Mouse (Mus musculus) gastrocnemius, postnatal 4 days (tissue): ENCODE results near the gene Vasp. TPM values are rescaled to one million over a fixed set of nuclear protein-coding genes. Genes with fewer than 3 reads are reported as not detected.

ENCODE experiments used
- DNase-seq, 2 experiments: peaks; one replicate each; pipeline ENCODE4 v3.0.0; 2021 to 2022; ENCODE audit warnings: low spot score in 2 of 2, mixed read lengths in 2 of 2
- total RNA-seq, 2 experiments: library from RNA; stranded (reverse); gene quantifications; 2 replicates each; pipeline ENCODE4 v1.2.3; 2021

Vasp gene
- total RNA-seq, 2 experiments from 2014 or later: 65.3 to 71.9 TPM

- DNase-seq: no peak
Observed at GRCm38 (mm10) chr7:19276253-19276652, 4.6 kb upstream of the Vasp start.

DNA sequence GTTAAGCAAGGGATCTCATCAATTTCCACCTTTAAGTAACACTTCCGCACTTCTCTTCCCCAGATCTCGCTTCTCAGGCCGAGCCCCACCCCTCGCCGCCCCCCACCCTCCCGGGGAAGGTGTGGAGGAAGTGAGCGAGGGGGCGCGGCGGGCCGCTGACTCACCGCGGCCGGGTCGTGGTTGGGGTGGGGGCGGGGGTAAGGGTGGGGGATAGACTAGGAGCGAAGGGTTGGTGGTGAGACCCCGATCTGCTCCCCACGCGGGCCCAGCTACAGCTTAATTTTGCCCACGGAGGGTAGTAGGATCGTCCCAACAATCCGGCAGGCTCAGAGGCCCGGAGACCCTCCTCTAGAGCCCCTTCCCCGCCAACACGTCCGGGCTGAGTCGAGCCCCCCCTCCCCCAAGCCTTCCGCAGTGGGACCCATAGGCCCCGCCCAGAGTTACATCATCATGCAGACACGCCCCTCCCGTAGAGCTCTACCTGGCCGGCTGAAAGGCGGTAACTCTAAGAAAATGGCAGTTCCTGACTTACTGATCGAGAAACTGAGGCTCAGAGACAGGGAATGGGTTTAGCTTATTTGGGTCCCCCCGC lies 652 bp upstream of the Vasp start:
- no peak for DNase-seq

DNA sequence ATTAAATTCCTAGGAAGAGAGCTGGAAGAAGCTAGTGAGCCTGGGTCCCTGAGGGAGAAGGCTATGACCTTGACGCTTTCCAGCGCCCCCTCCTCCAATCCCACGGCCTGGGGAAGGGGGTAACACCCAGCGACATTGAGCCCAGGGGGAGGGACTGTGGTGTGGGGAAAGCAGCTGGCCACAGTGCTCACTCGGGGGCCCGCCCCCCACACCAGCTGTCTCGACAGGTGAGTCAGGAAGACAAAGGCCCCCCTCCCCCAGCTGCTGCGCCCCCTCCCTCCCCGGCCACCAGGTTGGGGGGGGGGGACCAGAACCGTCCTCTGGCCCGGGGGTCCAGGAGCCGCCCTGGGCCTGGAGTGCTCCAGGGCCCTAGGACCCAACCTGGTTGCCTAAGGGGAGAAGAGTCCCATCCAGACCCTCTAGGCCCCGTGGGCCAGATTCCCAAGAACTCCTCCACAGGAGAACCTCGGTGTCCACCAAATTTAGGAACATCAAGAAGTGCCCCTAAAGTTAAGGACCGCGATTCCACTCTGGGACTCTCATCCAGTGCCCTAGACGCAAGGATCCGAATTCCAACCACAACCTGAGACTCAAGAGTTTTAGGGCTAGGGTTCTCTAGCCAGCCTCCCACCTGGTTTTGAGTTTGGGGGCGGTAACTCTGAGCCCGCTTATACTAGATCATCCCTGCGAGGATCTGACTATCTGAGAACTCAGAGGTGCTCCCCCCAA lies 944 bp downstream of the Vasp start:
- DNase-seq: no peak

DNA sequence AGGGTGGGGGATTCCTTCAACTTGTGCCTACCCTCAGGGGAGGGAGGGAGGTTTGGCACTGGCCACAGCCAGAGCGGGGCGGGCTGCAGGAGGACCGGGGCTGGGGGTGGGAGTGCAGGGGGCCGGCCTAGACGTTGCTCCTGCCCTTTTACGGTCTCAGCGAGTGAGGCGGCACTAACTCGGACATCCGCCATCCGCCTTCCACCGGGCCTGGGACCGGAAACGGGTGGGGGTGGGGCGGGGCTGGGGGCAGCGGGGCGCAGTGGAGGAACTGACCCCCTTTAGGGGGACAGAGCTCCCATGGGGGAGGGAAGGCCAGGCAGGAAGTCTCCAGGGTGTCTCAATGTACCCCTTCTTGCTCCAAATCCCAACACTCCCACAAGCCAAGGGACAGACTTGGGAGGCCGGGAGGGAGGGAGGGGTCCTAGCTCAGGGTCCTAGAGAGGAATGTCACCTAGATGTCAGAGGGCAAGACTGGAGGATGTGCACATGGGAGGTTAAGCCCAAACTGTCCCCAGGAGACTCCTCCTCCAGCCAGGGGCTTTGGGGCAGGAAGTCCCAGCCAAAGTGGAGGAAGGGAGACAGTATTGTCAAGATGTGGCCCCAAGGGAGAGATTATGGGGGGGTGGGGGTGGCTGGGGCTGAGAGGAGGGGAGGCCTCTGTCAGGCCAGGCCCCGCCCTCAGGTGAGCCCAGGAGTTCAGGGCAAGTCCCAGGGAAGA lies 1.7 kb downstream of the Vasp start:
- DNase-seq: peak in 1 of 2 experiments; percentile 62

- no peak for DNase-seq
Observed at GRCm38 (mm10) chr7:19268993-19269681, 2.5 kb downstream of the Vasp start.

- no peak for DNase-seq
Observed at GRCm38 (mm10) chr7:19267051-19267450, 4.6 kb downstream of the Vasp start.

DNA sequence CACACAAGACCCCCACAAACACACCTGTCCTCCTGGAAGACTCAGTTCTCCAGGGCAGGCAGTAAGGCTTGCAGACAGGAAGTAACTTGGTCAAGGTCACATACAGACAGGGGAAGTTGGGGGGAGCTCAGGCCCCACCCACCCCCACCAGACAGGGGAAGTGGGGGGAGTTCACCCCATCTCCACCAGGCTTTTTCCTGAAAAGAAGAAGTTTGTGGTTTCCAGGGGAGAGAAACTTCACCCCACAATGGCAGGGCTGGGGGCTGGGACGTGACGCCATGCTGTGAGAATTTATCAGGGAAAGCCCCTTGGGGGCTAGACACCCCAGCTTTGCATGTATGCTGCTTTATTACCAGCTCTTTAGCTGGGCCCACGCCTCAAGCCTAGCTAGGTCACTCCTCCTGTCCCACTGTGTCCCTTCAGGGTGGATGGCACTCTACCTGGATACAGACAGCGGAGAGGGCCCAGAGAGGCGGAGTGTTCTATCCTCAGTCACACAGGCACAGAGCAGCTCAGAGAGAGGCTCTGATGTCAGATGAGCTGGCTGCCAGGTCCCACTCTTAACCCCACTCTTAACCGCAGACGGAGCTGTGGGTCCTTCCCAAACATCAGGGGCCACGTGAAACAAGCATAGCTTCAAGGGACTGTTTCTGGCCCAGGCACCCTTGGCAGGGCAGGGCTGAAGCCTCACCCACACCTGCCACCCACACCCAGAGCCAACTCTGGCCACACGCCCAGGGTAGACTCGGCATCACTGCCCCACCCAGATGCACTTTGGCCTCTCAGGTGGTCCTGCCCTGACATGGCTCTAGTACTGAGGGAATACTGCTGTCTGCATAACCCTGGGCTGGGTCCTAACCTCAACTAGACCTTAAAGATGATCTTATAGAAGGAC lies 5.4 kb downstream of the Vasp start:
- no peak for DNase-seq

GRCm38 (mm10) chr7:19265147-19265546 lies 6.5 kb downstream of the Vasp start:
- DNase-seq: no peak

DNA sequence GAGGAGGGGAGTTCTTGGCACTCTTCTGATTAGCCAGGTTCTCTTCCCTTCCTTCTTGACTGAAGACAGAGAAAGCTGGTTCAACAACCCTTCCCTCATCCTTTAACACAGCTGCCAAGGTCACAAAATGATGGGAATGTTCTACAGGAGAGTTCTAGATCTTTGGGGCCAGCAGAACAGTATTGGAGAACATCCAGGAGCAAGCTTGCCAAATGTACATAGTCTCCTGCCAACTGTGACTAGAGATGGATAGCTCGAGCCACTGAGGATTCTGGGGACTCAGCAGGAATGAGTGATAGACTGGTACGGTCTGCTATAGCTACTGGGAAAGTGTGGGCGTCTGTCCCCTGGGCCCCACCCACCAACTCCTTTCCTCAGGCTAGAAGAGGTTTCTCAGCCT lies 13.3 kb downstream of the Vasp start:
- DNase-seq: no peak

- DNase-seq: peak in 1 of 2 experiments; percentile 59
Observed at GRCm38 (mm10) chr7:19257390-19258022, 14.1 kb downstream of the Vasp start.

- DNase-seq: no peak
Observed at GRCm38 (mm10) chr7:19256567-19256966, 15.1 kb downstream of the Vasp start.

- no peak for DNase-seq
Observed at GRCm38 (mm10) chr7:19255395-19255794, 16.2 kb downstream of the Vasp start.

DNA sequence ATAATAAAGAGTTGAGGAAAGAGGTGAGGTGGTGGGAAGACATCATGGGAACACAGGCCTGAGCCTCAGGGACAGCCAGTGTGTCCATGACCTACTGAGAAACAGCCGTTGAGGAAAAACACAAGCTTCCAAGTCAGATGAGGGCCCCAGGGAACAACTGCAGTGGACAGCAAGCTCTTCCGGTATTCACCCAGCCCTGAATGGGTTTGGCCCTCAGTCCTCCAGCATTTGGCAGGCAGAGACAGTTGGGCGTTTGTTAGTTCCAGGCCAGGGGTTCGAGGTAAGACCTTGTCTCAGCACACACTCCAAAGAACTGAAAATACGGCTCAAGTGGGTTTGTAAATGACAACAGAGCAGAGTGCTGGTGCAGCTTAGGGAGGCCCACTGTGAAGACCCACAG lies 18.2 kb downstream of the Vasp start:
- no peak for DNase-seq

- DNase-seq: no peak
Observed at GRCm38 (mm10) chr7:19252078-19252477, 19.5 kb downstream of the Vasp start.

DNA sequence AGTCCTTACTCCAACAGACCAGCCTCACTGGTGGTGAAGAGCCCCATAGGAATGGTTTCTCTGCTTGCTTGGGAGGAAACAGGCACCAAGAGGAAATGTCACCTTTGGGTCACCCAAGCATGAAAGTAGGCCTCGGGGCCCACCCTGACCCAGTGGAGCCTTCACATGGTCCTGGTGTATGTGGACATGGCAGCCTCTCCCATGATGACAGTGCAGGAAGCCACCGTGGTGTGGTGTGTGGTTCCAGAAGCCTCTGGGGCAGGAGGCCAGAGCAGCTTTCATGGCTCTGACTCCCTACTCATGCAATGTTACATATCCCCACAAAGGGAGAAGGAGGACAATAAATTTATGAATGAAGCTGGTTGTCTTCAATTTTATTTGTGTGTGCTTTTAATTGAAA lies 24.1 kb downstream of the Vasp start:
- DNase-seq: no peak

DNA sequence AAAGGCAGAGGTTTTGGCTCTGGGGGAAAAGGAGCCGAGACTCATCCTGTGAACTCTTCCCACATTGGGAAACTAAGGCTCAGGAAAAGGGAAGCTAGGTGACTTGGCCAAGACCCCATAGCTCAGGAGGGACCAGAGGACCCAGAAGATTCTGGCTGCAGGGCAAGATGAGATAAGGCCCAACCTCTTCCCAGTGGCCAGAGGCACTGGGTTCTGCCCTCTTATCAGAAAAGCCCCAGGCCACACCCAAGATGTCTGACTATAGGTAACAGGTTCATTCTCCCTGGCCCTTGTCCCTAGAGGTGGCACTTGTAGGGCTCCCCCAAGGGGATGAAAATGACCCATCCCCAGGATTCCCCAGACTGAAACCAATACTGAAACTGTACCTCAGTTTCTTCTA lies 24.8 kb downstream of the Vasp start:
- no peak for DNase-seq

GRCm38 (mm10) chr7:19245083-19245482 lies 26.5 kb downstream of the Vasp start:
- no peak for DNase-seq

DNA sequence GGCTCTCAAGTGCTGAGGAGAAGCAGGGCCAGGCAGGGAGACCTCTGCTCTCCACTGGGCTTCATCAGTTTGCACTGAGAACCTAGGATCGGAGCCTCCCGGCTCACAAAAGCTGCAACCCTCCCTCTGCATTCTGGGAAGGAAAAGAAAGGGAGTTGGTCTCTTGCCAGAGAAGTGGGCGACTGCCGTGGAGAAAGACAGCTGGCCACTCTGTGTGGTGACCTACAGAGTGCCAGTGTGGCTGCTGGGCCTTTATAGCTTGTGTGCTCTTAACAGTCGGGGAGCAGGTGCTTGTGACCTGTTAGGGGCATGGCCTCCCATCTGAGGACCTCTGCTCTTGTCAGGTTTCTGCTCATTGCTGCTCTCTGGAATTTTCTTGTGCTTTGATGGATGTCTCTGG lies 27.8 kb downstream of the Vasp start:
- DNase-seq: no peak

DNA sequence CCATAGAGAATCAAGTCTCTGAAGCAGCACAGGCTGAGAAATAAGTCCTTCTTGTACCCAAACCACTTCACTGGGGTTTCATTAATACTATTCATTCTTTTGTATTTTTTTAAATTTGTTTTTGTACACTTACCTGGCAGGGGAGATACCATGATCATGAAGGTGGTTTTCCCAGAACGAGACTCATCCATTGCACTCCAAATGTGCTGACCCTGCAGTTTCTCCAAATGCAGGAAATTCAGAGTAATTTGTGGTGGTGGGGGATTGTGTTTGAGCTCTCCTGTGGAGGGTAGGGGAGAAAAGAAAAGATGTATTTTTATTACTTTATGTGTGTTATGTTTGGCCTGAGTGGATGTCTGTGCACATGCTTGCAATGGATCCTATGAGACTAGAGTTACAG lies 29.6 kb downstream of the Vasp start:
- DNase-seq: no peak

DNA sequence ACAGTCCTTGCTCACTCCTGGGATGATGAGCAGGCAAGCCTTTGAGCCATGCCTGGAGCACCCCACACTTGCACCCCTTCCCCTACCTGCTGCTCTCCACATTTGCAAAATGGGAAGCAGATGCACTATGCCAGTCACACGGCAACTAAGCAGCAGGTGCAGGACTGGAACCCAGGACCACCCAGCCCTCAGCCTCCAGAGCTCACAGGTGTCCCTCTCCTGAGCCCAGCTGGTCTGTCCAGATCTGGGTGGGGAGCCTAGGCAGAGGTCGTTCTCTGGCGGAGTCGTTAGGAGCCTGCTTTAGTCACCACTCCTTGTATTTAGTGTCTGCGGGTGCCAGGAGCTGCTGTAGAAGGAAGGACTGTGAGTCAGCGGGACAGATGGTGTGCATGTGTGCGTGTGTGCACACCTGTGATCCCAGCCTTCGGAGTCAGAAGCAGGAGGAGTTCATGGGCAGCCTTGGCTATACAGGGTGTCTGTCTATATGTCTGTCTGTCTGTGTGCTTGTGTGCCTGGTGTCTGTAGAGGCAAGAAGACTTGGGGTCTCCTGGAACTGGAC lies 30.6 kb downstream of the Vasp start:
- no peak for DNase-seq
